Mouse (Mus musculus) lung, postnatal 25 days (tissue): ENCODE measurements at regions not wholly inside any gene's neighbourhood (a gene's known extent, or its start where the extent isn't known, plus 50 kb on each side); places are given as distances from the start of the nearest gene placed in this dataset.
A peak's percentile ranks its signal among the peaks of the same experiment; 100 is the strongest.
"Not testable (repeated sequence)": the region's sequence is repeated elsewhere in the genome, so short reads cannot be mapped to it uniquely, and the experiment has no call there.

Experiments used
- DNase-seq: peaks from one replicate; pipeline ENCODE4 v3.0.0; 2022; ENCODE audit warnings: low spot score

DNA sequence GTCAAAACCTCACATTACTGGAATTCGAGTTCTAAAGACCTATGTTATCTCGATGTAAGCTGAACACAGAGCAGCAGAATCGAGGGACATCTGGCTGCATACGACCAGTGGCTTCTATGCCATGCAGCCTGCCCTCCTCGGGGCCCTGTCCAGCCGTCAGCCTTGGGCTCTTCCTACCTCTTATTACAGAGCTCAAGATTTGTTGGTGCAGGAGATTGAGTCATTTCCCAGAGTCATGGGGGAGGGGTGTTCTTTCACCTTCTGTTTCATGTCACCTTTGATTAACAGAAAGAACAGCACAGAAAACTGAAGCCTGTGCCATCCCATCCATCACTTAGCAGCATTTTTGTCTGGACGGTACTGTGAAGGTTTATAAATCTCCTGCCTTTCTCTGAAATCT, 52.1 kb downstream of the Sst start:
- no peak for DNase-seq

DNA sequence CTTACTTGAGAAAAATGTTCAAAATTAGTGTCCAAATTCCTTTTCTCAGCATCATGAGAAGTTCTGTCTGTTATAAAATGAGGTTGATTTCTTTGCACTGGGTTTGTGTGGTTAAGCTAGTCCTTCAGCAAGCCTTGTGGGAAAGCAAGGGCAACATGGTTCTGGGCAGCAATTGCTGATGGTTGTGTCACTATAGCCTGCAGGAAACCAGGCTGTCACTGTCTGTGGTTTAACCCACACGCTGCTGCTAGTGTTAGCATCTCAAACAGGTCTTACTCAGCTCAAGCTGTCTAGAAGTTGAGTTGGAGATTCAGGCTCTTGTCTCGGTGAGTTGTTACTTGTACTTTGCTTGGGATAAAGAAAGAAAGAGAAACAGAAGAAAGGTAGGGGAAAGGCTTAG, 52.6 kb downstream of the Sst start:
- DNase-seq, result no peak

DNA sequence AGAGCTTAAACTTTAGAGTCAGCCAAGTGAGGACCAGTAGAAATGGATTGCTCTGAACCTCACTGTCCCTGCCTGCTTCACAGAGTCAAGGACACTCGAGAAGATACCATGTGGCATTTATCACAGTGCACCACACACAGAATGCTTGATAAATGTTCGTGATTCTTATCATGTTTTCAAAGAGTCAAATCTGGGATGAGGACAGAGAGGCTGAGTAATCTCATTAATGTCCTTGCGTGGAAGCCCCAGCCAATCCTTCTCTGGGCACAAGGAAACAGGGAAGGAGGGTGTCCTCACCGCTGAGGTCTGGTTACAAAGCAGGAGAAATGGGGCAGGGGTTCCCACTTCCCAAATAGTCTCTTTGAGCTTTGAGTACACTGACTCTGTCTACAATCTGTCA, 55.8 kb downstream of the Sst start:
- DNase-seq, result no peak

DNA sequence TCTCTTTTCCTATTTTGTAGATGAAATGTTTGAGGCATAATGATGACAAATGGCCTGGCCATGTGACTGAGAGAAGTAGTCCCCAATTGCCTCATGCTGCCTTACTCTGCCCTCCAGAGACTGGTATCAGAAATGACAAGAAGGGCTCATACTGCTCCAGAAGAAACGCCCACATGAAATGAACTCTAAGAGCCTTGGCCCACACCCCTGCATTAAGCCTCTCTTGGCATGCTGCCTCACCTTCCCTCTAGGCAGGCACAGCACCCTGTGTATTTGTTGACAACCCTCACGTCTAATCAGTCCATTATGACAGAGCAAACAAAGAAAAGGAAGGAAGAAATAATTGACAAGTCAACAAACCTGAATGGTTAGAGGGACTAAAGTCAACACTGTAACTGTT, 57.2 kb downstream of the Sst start:
- peak; percentile 20 for DNase-seq

DNA sequence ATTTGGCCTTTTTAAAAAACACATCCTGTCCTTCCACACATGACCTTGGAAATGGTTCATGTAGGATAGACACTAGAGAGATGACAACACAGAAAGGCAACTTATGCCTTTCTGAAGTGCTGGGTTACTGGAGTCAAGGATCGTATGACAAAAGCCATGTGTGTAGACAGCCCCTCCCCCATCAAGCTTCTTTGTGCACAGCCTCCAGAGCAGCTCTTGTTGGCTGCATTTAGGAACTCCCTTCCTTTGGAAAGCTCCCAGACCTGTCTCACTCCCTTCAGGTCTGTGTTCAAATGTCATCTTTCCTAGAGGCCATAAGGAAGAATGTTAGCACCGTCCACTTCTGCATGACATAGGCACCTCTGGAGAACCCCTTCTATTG, 57.7 kb downstream of the Sst start:
- DNase-seq, result no peak

DNA sequence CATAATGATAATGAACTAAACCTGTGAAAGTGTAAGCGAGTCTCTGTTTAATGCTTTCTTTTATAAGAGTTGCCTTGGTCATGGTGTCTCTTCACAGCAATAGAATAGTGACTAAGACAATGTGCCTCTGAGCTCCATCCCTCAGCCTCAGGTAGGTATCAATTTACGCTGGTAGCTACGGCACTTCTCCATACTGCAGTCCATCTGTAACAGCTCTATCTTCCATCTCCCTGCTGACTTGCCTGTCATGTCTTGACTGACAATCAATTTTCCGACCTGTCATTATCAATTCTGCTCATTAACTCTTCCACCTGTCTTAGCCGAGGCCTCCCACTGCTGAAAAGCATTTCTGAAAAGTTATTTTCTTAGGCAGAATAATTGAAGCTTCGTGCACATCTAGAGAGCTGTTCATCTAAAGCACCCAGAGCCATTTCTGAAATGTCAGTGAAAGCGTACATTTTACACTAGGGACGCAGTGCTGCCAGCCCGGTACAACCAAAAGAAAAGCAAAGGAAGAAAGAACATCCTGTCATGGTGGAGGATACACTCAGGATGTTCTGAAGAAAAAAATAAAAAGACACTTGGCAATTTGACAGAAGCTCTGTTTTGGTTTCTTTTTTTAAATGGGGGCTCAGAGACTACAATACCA, 58.2 kb downstream of the Sst start:
- DNase-seq, result no peak

DNA sequence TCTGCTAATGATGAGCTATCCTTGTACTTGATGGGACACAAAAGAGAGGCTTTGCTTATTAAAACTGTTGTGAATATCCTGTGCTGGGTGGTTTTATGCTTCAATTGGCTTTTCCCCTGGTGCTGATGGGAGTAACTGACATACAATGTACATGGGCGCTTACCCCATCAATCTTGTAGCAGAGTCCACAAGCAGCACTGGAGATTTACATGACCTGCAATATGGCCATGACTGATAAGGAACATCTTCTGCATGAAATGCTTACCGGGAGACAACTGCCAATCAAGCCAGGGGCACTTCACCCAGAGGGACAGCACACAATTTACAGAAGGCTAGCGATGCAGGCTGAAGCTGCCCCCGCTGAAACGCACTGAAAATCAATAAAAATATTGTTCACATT, 65.1 kb downstream of the Sst start:
- no peak for DNase-seq

DNA sequence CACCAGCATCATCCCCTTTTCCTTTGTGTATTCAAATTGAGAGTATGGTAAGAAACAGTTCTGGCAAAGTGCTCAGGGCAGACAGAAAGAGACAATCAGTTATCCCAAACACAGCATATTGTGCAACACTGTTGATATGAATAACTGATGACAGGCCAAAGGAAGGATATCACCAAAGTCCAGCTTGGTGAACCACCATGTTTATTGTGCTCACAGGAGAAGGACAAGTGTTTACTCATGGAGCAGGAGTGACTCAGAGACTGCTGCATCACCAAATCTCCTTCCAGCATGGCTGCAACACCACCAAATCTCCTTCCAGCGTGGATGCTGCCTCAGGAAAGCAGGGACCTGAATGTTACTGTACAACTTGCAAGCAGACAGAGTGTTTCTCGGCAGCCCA, 105.5 kb downstream of the Sst start:
- no peak for DNase-seq

DNA sequence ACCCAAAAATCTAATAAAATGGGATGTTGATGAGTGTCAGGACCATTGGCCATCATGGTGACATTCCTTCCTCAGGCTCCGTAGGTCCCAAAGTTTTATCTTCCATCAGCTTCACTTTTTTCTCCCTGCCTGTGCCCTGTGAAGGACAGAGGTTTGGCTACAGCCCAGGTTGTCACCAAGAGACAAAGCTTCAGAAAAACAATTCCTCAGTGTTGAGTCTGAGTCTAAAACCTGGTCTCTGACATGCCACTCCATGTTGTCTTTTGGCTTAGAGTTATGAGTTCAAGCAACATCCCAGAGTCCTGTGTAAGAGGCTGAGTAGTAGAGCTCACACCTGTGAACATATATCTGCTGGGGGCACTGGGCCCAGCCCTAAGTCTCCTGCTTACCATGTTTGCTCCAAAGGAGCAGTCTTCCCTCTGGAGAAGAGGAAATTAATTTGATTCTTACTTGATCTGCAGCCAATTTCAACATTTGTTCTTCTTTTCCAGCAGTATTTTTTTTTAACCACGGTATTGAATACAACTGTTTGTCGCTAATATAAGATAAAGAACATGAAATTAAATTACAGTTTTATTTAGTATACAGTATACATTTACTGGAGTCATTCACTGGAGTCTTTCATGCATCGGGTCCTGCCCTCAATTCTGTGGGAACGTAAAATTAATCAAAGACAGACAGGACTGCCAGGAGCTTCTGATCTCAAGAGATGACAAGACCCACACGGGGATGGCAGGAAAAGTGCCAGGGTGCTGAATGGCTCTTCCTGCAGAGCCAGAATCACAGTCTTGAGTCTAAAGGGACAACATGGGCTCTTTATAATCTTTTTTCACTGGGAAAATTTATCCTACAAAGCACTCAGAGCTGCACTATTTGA, 106.5 kb downstream of the Sst start:
- DNase-seq, result no peak

DNA sequence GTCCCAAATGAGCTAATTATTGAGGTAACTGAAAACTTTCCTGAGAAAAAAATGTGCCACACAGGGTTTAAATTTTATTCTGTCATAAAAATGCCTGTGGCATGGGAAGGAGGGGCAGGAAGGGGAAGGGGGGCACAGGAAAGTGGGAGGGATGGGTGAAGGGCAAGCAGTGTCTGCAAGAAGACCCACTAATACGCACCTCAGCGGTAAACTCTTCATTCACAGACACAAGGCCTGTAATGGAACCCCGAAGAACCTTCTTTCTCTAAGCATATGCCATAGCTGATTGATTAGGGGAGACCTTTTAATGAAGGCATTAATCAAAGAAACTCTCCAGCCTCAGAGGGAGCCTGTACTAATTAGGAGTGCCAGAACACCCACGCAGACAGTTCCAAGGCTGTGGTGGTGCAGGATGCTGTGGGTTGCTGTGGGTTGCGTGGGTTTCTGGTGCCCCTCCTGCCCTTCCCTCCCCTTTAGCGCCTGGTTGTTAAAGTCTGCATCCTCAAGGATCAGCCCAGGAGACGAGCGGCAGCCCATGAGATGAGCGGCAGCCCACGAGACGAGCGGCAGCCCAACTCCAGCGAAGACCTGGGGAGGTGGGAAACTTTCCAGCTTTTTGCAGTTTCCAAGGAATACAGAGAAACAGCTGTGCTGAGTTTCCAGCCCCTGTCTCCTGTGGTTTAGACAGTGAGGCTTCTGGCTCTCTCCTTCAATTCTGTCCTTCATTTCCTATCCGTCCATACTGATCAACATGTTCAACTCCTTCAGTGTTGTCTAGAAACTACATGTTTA, 110.1 kb downstream of the Sst start:
- no peak for DNase-seq

DNA sequence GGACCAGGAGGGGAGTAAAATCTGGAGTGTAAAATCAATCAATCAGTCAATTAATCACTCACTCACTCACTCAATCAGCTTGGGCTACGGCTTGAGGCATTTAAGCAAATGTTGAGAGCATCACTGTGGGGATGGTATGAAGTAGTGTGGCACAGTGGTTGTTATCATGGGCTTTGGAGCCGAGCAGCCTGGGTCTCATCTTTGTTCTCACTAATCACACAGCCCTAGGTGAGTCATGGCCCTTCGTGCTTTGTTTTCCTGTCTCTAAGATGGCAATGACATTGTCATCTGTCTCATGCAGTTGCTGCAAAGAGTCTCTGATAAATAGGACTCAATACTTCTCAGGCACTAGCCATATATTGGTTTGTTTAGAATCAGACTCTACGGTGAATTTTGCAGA, 112.9 kb downstream of the Sst start:
- DNase-seq, result no peak

DNA sequence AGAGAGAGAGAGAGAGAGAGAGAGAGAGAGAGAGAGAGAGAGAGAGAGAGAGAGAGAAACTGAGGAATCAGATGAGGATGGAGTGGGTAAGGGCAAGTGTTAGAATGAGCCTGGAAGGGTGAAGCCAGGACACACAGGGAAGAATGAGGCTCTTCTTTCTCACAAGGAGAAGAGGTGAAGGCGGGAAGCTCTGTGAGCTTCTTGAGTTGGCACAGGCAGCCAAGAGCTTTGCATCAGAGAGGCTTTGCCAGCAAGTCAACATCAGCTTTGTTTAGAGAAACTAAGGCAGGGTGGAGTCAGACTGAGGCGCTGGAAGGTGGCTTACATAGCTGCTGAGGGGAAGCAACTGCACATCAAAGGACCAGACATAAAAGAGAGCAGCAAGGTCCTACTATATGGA, 113.7 kb downstream of the Sst start:
- DNase-seq, result no peak

DNA sequence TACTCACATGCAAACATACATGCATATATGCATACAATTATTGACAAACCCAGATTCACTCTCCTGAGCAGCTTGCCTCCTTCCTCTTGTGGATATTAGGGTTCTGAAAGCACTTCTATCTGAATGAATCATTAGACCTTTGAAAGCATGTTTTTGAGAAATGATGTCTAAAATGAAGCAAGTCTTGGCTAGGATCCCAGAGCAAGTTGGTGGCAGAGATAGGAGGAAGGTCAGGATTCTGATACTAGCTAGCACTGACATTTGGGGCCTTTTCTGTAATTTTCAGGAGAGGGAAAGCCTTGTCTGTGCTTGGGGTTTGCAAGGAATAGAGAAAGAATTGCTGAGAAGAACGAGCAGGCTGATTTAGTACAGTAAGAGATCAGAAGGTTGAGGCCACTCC, 114.3 kb downstream of the Sst start:
- DNase-seq, result no peak

DNA sequence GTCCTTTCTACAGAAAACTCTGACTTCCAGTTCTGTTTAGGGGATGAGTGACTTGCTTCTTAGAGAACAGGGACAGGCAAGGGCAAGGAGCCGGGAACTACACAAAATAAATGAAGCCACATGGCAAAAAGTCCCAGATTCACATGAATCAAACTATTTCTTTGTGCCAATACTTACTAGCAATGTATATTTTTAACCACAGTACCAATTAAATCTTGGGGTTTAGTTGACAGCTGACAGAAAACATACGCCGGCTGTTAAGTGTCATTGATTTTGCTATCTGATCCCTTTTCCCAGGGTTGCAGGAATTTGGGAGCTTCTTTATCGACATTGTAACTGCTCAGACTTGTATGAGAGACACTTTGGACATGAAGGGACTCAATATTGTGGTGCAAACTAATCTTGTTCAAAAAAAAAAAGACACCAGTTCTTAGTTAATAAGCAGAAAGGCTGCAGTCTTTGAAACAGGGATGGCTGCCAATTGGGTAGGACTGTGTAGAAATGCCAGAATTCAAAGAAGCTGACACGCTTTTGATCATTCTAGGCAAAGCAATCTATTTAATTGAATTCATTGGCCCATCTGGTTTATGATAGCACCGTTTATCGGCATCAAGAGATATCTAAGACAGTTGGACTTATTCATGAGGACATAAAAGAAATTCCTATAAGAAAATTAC, 132.5 kb downstream of the Sst start:
- DNase-seq, result no peak

DNA sequence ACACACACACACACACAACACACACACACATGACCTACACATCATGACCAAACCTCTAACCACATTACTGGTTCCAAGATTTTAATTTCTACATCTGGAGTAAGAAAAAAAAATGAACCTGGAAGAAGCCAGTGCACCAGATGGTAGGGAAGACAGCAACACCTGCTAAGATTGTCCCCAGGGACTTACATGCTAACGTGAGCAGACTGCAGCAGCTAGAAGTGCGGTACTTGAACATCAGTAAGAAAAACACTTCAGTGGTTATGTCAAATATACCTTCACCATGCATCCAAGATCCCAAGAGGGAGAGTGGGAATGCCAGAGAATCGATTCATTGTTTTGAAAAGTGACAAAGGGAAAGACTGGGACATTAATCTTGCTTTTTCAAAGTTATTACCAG, 153.7 kb downstream of the Sst start:
- DNase-seq, result no peak

DNA sequence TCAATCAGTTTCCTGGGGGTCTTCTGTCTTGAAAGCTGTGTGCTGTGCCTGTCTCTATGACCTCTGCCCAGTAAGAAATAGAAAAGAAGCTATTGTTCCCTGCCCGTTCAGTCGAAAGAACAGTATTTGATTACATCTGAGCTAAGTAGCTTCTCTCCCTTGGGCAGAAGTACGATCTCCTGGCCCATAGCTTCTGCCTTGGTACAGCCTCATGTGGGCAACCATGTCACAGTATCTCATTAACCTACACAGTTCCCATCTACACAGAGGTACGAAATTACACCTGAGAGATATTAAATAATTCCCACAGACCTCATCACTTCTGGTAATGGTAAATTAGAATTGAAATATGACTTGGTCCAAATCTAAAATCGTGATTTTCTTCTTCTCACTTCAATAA, 155.0 kb downstream of the Sst start:
- DNase-seq, result no peak

DNA sequence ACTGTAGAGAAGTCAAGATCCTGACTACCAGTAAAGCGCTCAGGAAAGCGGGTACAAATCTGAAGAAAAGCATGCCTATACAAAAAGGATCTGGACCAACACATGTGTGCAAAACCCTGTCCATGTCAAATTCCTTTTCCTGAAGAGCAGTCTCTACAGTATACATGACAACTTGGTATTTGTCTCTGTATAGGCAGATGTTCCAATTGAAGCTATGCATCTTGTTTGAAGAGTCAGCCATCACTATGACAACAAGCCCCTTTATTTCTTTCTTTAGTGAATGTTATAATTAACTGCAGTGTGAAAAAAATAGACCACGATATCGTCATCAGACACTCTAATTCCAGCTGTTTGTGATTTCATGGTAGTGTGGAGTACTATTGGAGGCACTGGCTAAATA, 164.2 kb downstream of the Sst start:
- no peak for DNase-seq

DNA sequence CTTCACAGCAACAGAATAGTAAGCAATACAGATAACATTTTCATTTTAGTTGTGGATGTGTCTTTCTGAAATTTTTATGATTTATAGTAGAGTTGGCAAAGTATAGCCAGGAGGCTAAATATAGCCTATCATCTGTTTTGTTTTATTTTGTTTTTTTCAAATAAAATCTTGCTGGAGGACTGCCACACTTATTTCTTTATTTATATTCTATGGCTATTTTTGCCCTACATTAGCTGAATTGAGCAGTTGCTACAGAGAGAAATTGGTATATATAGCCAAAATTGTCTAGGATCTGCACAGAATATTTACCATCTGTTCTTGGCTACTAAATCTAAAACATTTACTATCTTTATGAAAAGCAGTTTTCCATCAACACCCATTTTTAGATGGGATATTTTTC, 169.0 kb downstream of the Sst start:
- no peak for DNase-seq

DNA sequence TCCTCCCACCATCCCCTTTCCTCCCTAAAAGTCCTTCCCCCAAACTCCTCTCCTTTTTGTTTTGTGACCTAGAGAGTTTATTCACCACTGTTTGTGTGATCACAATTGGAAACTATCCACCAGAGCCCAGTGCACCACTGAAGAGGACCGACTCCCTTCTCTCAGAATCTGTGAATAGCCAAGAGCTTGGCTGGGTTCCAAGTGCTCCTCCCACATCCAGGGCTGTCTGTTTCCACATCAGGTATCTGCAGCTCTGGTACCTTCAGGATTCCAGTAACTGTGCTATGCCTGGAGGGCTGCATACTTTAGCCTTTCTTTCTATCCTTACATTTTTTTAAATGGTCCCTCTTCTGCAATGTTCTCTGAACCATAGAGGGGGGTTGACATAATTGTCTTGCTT, 180.5 kb upstream of the Masp1 start:
- DNase-seq, result no peak

DNA sequence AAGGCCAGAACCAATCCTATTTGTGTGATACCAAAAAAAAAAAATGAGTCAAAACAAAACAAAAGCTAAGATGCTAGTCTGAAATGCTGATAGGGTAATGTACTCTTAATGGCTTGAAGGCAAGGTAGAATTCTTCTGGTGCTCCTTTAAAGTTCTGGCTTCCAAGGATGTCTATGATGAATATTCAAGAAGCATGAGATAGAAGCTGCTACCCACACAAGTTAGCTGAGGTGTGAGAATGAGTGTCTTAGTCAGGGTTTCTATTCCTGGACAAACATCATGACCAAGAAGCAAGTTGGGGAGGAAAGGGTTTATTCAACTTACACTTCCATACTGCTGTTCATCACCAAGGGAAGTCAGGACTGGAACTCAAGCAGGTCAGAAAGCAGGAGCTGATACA, 173.6 kb upstream of the Masp1 start:
- not testable (repeated sequence) for DNase-seq

DNA sequence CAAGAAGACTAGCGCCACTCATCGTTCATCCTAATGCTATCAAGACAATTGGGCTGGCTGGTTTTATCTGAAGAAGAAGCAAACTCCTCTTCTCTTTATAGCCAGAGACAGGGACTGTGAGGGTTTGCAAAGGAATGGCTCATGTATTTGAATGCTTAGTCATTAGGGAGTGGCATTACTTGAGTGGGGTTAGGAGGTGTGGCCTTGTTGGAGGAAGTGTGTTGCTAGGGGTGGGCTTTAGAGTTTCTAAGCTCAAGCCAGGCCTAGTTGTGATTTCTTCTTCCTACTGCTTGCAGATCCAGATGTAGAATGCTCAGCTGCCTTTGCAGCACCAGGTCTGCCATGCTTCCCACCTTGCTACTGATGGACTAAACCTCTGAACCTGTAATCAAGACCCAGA, 169.4 kb upstream of the Masp1 start:
- no peak for DNase-seq

DNA sequence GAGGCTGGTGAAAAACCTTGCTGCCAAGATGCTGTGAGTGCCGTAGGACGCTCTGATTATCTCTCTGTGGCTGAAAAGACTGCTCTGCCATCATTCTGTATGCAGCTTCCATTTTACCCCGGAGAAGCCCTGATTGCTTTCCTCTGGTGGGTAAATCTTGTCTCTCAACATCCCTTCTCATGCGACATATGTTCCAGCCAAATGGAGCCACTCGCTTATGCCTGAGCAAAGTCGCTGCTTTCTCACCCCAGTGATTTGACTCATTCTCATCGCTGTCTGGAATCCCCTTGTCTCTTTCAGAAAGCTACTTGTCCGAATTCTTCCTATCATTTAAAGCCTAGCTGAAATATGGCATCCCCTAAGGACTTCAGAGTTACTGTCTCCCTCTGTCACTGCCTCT, 166.2 kb upstream of the Masp1 start:
- DNase-seq, result no peak

DNA sequence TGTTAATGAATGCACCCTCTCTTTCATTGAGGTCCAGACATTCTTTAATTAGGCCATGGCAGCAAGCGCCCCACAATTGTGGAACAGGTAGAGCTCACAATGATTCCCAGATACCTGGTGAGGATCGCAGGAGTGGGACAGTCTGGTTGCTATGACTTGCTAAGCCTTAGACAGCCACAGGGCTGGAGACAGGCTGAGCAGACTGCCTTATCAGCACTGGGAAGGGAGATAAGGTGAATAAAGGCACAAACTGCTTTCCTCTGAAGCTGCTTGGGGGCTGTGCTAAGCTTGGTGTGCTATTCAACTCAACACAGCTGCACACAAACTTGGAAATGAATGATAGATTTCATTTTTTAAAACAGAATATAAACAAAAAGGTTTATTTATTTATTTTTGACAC, 159.8 kb upstream of the Masp1 start:
- DNase-seq, result no peak
